Mouse (Mus musculus): ENCODE data around the gene Fam181a.

The Fam181a gene

GRCm38 (mm10) chr12:103310744-103311267, at the start of gene Fam181a:
Gene Fam181a (plus strand): TSS chr12:103310975.
- no peak for DNase-seq (ENCODE audit: low read depth, low spot score)

DNA sequence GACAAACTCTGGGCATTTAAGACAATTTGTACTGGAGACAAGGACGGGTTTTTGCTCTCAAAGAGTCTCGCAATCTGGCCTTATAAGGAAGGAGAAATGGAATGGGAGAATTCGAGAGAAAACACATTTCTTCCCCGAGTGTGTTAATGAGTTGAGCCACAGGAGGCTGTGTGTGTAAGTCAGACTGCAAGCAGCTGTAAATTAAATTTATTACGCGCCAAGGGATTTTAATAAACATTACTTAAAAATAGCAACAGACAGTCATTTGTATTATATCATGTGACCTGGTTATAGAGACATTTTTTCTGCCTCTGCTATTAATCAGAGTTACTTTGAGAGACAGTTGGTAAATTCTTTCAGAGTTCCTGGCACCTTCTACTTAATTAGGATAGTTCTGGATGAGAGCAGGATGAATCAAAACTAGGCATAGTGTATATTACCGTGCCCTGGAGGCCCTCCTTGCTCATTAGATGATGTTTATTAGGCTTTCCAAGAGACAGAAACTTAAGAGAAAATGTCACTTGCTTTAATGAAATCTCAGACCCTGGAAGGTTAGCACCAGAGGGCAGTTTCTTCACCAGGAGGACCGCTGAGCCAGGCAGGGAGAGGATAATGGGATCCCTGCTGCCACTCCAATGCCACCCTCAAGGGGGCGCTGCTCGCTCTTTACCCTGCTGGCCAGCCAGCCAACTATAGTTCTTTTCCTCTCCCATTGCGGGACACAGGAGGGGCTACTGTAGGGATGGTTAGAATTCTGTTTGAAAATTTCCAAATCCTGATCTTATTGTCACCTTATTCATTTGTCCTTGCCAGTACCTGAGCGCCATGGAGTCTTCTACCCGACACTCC, 48.5 kb upstream of the Fam181a start:
- no peak for DNase-seq (ENCODE audit: low read depth, low spot score)

DNA sequence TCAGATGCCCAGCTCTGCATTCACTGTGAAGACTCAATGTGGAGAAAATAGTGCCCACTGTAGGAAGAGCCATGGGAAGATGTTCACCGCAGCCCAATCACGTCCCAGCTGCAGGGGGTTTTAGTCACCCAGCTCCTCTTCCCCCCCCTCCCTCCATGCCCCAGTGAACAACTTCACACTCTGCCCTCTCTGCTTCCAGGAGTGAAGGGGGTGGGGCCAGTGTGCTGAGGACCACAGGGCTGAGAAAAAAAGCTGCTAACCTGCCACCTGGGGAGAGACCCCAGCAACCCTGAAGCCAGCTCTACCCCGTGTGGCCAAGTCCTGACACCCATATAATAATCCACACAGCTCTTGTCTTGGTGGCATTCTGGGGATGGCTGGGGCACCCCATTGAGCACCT, 44.2 kb upstream of the Fam181a start:
- no peak for DNase-seq (ENCODE audit: low read depth, low spot score)

DNA sequence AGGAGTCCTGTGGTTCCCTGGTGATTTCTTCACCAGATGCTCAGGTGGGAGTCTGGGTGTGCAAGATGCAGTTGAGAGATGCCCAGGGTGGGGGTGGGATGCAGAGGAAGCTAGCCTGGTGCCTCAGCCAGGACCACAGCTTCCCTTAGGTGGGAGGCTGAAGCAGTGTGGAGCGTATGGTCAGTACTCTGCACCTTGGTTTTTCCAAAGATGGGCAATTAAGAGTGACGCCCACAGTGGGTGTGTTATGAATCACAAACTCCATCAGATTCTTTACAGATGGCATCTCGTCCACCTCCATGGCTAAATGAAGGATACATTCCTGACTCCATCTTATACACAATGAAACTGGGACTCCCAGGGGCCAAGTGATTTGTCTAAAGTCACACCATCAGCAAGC, 38.6 kb upstream of the Fam181a start:
- DNase-seq (ENCODE audit: low read depth, low spot score): no peak

GRCm38 (mm10) chr12:103273051-103273450, 37.7 kb upstream of the Fam181a start:
- no peak for DNase-seq (ENCODE audit: low read depth, low spot score)

GRCm38 (mm10) chr12:103273732-103274131, 37.0 kb upstream of the Fam181a start:
- DNase-seq (ENCODE audit: low read depth, low spot score): no peak

GRCm38 (mm10) chr12:103276422-103276821, 34.4 kb upstream of the Fam181a start:
- DNase-seq (ENCODE audit: low read depth, low spot score): no peak

DNA sequence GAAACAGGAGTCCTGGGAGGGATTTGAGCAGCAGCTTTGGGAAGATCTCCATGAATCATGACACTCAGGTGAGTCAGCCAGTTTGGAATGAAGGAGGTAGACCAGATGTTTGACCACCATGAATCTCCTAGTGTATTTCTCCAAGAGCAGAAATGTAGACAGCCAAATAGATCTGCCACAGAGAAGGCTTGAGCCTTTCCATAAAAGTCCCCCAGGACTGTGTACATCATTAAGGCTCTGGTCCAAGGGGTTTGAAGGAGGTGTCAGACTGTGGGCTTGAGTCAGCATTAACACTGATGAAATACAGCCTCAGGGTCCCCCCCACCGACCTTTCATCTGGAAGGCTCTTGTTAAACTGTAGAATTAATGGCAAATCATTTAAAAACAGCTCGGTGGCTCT, 29.3 kb upstream of the Fam181a start:
- DNase-seq (ENCODE audit: low read depth, low spot score): no peak

DNA sequence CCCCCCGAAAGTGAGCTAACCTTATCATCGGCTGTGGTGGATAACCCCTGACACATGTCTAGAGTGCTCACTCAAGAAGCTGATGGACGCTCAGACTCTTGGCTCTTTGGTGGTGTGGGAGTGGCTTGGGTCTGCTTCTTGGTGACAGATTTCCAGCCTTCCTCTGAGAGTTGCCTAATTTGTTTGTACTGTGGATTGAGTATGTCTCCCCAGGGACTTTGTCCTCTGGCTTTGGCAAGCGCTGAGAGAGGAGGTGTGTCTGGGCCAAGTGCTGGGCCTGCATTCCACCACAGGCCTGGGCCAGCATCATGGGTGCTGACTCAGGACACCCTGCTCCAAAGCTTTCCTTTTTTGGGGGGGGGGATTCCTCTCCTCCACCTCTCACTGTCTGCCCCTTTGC, 28.9 kb upstream of the Fam181a start:
- DNase-seq (ENCODE audit: low read depth, low spot score): no peak

DNA sequence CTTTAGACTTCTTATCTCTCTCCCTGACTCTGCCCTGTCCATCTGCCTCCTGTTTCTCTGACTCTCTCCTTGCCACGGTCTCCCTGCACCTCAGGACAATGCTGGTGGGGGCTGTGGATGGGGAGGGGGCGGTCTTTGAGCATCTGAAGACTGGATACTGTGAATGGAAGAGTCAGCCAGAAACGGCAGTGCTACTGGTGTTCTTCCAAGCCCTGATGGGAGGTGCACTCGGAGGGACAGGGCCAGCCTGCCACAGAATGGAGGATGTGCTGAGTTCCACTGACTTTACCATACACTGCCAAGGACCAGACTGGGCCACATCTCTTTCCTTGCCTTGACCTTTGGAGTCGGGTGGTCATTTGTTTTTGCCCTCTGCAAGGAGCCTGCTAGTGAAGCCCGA, 27.8 kb upstream of the Fam181a start:
- no peak for DNase-seq (ENCODE audit: low read depth, low spot score)

DNA sequence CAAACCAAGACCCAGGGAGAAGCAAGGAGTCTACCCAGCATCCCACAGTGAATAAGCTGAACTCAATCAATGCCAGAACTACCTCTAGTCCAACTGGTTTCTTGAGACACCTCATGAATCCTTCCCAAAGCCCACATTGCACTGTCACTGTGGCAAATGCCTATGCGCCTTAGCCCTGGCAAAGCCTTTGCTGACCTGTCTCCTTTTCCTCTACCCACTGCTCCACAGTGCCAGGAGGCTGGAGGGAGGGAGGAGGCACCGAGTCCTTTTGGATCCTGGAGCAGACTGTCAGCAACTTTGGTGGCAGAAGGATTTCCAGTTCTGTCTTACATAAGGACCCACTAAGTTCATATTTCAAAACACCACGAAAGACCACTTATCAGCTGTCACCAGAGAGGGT, 27.4 kb upstream of the Fam181a start:
- no peak for DNase-seq (ENCODE audit: low read depth, low spot score)

DNA sequence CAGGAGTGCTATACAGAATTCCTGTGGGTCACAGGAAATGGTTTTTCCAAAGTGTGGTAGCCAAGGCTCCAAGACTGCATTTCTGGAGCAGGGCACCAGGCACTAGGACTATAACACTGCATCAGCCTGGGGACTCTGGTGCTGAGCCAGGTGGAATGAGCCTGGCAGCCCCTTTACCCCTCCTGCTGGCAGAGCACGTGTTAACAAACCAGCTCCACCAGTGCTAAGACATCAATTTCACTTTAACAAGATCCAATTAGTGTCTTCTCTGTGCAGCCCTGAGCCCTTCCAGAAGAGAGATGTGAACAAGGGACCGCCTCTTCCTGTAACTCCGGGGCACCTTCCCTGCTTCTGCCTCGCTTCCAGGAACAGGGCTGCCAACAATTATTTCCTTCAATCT, 23.5 kb upstream of the Fam181a start:
- no peak for DNase-seq (ENCODE audit: low read depth, low spot score)

DNA sequence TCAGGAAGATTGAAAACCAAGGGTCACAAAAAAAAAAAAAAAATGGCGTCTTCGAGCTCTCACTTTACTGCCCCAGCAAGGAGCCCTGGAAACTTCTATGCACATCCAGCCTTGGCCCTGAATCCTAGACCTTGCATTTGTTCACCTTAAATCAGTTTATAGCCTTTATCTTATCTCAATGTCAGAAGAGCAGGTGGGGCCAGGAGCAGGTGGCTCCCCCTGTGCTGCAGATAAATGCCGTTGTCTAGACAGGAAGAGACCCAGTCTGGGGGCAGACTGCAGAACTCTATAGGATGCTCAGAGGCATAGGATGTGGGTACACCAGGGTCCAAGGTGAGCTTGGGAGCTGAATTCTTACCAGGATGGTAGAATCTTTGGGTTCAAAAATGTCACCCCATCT, 18.4 kb upstream of the Fam181a start:
- no peak for DNase-seq (ENCODE audit: low read depth, low spot score)

DNA sequence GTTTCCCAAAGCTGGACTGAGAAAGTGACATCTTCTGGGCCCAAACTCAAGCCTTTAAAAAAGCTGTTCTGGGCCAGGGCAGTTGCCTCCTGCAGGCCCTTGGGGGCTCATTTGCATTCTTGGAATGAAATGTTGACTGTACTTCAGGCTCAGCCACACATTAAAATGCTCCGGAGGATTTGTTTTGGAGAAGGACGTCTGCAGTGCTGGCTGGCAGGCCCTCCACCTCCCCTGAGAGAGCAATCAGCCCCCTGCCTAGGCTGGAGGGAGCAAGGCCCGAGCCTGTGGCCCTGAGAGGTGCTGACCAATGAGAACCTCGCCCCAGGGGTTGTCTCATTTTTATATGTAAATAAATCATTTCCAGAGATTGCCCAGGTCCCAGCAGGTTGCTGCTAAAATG, 14.5 kb upstream of the Fam181a start:
- DNase-seq (ENCODE audit: low read depth, low spot score): no peak

GRCm38 (mm10) chr12:103300493-103300892, 10.3 kb upstream of the Fam181a start:
- DNase-seq (ENCODE audit: low read depth, low spot score): no peak

GRCm38 (mm10) chr12:103301645-103302044, 9.1 kb upstream of the Fam181a start:
- DNase-seq (ENCODE audit: low read depth, low spot score): no peak

DNA sequence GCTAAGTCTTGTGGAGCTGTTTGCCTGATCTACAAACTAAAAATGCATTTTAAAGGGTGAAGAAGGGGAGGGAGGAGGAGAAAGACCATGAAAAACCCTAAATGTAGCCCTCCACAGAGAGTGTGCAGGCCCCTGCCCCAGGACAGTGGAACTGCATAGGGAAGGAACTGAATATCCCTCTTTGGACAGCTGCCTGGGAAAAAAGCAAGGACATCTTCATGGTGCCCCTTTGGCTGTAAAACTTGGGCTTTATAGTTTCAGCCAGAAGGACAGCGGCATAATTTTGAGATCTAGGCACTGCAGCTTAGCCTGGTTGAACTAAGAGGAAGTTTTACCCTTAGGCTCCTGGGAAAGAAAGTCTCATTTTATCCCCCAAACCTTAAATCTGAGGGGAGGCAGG, 7.8 kb upstream of the Fam181a start:
- DNase-seq (ENCODE audit: low read depth, low spot score): no peak

- no peak for DNase-seq (ENCODE audit: low read depth, low spot score)
Observed at GRCm38 (mm10) chr12:103306224-103306623, 4.6 kb upstream of the Fam181a start.

DNA sequence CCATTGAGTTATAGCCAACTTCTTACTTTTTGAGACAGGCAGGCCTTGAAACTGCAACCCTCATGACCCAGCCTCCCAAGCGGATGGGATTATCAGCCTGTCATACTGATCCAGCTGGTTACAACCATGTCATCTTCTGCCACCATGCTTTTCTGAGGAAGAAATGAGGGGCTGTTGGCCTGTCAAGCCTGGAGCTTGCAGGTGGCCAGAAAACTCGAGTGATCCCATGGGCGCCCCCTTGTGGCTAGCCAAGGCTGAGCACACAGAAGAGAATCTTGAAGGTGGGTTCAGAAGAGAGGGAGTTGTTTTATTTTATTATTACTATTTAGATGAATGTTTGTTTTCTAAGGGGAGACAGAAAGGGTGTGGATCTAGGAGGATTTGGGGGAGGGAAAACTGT, 4.1 kb upstream of the Fam181a start:
- DNase-seq (ENCODE audit: low read depth, low spot score): no peak

DNA sequence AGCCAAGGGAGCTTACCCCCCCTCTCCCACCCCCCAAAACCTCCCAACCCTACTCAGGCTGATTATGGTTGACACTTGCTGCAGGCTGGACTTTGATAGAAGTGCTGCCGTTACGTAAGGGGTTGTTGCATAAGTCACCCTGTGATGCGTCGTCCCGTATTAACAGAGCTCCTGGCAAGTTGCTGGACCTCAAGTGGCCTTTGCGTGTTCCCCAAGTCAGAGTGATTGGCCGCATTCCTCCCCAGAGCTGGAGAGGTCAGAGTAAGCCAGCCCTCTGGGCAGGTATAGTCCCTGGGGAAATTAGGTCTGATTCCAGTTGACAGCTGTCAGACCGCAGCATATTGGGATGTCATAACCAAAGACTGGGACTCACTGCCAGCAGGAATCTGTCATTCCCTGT, 1.1 kb downstream of the Fam181a start:
- no peak for DNase-seq (ENCODE audit: low read depth, low spot score)

DNA sequence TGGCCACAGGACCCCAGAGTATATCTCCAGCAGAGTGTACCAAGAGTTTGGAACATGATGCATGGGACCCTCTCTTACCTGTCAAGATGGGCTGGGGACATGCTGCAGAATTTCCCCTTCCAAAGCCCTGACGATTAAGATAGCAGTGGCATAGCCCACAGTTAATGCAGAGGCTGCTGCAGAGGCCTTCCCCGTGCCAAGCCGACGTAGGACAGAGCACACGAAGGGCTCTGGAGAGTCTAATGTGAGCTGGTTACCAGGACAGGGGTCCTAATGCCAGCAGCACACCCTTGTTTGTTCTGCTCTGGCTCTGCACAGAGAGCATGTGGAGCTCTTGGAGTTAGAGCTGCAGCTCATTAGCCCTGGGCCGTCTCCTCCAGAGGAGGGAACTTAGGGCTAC, 2.5 kb downstream of the Fam181a start:
- no peak for DNase-seq (ENCODE audit: low read depth, low spot score)

DNA sequence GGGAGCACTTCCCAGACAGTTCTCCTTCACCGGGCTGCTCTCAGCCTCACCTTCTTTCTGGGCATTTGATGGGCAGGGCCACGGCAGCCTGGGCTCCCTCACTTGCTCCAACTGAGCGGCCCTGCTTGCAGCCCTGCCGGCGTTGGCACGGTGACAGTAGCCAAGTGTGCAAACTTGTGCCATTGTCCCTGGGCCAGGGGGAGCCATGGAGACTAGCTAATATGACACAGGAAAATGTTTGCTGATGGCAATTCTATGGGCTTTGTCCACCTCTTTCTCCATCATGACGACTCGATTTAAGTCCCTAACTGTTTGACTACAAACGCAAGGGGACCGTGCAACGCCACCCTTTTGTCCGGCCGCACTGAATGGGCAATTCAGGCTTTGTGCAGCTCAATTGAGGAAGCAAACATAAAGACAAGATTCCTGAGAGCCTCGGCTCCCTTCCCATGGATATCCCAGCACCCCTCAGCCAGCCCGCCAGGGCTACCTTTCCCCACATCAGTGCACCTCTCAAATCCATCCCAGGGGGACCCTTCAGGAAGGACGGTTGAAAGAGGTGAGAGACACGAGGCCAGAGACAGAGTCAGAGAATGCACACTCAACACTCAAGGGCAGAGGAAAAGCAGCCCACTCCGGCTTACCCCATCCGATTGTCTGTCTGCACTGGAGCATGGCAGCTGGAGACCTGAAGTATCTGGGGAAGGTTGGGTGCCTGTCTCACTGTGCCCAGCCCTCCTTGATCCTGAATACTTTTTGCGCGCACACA, 3.3 kb downstream of the Fam181a start:
- DNase-seq (ENCODE audit: low read depth, low spot score): peak; percentile 36
